Mouse (Mus musculus) spleen, postnatal 36 days (tissue): ENCODE measurements around the gene Eef2k.
A peak's percentile ranks its signal among the peaks of the same experiment; 100 is the strongest.

ENCODE experiments used
- DNase-seq, 2 experiments: peaks; one replicate each; pipeline ENCODE4 v3.0.0; 2022; ENCODE audit warnings: low spot score in 2 of 2, mixed read lengths in 1 of 2

Gene Eef2k

GRCm38 (mm10) chr7:120844689-120845088 is 2.1 kb downstream of the Eef2k start:
- DNase-seq: no peak

- DNase-seq: no peak
These were observed 6.3 kb downstream of the Eef2k start for GRCm38 (mm10) chr7:120848831-120849512.

- no peak for DNase-seq
These were observed 7.5 kb downstream of the Eef2k start for GRCm38 (mm10) chr7:120850165-120850564.

GRCm38 (mm10) chr7:120859854-120860253 is 17.2 kb downstream of the Eef2k start:
- DNase-seq: no peak

GRCm38 (mm10) chr7:120860799-120861487 is 18.3 kb downstream of the Eef2k start:
- DNase-seq: peak in 1 of 2 experiments; percentile 45

GRCm38 (mm10) chr7:120861488-120862047 is 18.9 kb downstream of the Eef2k start:
- DNase-seq: peak; percentile 44 to 63

GRCm38 (mm10) chr7:120862196-120862595 is 19.6 kb downstream of the Eef2k start:
- no peak for DNase-seq

GRCm38 (mm10) chr7:120862626-120863025 is 20.0 kb downstream of the Eef2k start:
- no peak for DNase-seq

- DNase-seq: no peak
These were observed 20.8 kb downstream of the Eef2k start for GRCm38 (mm10) chr7:120863476-120863875.

- DNase-seq: peak; percentile 72 to 80
These were observed 22.5 kb downstream of the Eef2k start for GRCm38 (mm10) chr7:120865100-120865499.

- DNase-seq: peak; percentile 61 to 80
These were observed 23.2 kb downstream of the Eef2k start for GRCm38 (mm10) chr7:120865832-120866231.

GRCm38 (mm10) chr7:120866684-120867083 is 24.1 kb downstream of the Eef2k start:
- no peak for DNase-seq

- DNase-seq: no peak
These were observed 25.1 kb downstream of the Eef2k start for GRCm38 (mm10) chr7:120867720-120868119.

- DNase-seq: no peak
These were observed 27.3 kb downstream of the Eef2k start for GRCm38 (mm10) chr7:120869883-120870282.

- no peak for DNase-seq
These were observed 27.9 kb downstream of the Eef2k start for GRCm38 (mm10) chr7:120870431-120871008.

GRCm38 (mm10) chr7:120873083-120873482 is 30.5 kb downstream of the Eef2k start:
- no peak for DNase-seq

- DNase-seq: no peak
These were observed 31.4 kb downstream of the Eef2k start for GRCm38 (mm10) chr7:120874021-120874420.

- DNase-seq: peak; percentile 63 to 75
These were observed 32.3 kb downstream of the Eef2k start for GRCm38 (mm10) chr7:120874764-120875539.

GRCm38 (mm10) chr7:120875540-120876388 is 33.1 kb downstream of the Eef2k start:
- DNase-seq: no peak

- DNase-seq: no peak
These were observed 35.6 kb downstream of the Eef2k start for GRCm38 (mm10) chr7:120878271-120878670.

- peak in 1 of 2 experiments; percentile 43 for DNase-seq
These were observed 37.3 kb downstream of the Eef2k start for GRCm38 (mm10) chr7:120879972-120880371.
